Mouse (Mus musculus) T-cell, adult 66 days (primary cell): ENCODE measurements around the gene Gm4181. TPM values are rescaled to one million over a fixed set of nuclear protein-coding genes. Genes with fewer than 3 reads are reported as not detected.

ENCODE experiments used
- total RNA-seq, 2 experiments: library from RNA; stranded (reverse); gene quantifications; 3 replicates in 1 of 2; 4 replicates in 1 of 2; pipeline ENCODE4 v1.2.4; 2023

The Gm4181 gene
- not detected for total RNA-seq

DNA sequence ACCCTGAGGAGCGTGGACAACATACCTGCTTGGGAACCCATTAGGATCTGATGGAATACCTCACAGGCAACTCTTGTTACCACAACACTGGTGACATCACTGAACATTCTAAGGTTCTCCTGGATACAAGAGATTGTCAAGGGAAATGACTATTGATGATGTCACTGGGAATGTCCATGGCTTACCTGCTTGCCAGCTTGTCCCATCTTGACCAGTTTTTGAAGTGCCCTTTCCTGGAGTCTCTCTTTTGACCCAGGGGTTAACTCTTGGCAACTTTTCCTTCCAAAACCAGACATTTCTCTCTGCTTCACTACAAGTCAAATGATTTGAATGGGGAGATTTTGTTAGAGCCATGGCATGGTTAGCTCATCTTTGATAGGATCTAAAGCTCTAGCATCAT is at the start of gene Gm4181:
TSS of gene Gm4181 (minus strand) at position 101 of the 400 bp plus-strand sequence.

DNA sequence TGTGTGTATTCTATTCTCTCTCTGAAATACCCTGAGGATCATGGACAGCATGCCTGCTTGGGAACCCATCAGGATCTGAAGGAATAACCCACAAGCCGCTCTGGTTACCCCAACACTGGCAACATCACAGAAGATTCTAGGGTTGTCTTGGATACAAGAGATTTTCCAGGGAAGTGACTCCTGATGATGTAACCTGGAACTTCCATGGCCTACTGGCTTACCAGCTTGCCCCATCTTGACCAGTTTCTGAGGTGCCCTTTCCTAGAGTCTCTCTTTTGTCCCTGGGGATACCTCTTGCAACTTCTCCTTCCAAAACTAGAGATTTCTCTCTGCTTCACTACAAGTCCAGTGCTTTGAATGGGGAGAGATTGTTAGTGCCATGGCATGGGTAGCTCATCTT is 24.3 kb downstream of the Gm4181 start, which contains the start of gene Gm17078:
TSS of gene Gm17078 (minus strand) at position 101 of the 400 bp plus-strand sequence.

DNA sequence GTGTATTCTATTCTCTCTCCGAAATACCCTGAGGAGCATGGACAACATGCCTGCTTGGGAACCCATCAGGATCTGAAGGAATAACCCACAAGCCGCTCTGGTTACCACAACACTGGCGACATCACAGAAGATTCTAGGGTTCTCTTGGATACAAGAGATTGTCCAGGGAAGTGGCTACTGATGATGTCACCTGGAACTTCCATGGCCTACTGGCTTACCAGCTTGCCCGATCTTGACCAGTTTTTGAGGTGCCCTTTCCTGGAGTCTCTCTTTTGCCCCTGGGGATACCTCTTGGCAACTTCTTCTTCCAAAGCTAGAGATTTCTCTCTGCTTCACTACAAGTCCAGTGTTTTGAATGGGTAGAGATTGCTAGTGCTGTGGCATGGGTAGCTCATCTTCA is 43.4 kb downstream of the Gm4181 start, which contains the start of gene Gm17174:
TSS of gene Gm17174 (minus strand) at position 101 of the 400 bp plus-strand sequence.

Other genes starting within 250 kb of the Gm4181 start
- not detected for gene Vmn2r88, start 224.8 kb downstream of the Gm4181 start, total RNA-seq
- not detected for gene Vmn2r89, start 183.8 kb downstream of the Gm4181 start, total RNA-seq
- gene Gm5622, start 82.9 kb downstream of the Gm4181 start, total RNA-seq, result not detected
- gene Gm17175, start 61.6 kb downstream of the Gm4181 start, total RNA-seq, result not detected
- not detected for gene Gm17174, start 43.5 kb downstream of the Gm4181 start, total RNA-seq
- not detected for gene Gm17078, start 24.4 kb downstream of the Gm4181 start, total RNA-seq
- gene Gm17079, start 59.8 kb upstream of the Gm4181 start, total RNA-seq, result not detected
- gene Gm5800, start 81.5 kb upstream of the Gm4181 start, total RNA-seq, result not detected
- gene Ang4, start 137.9 kb upstream of the Gm4181 start, total RNA-seq, result not detected
- gene AY358078, start 164.4 kb upstream of the Gm4181 start, total RNA-seq, result not detected
- not detected for gene Ear6, start 218.0 kb upstream of the Gm4181 start, total RNA-seq
- gene Mettl17, start 249.2 kb upstream of the Gm4181 start, total RNA-seq, result 10 to 100 TPM; 69.2 to 82.2 TPM